Mouse (Mus musculus) adrenal gland, adult 8-10 months (tissue): ENCODE data around the gene Slc25a53. TPM values are rescaled to one million over a fixed set of nuclear protein-coding genes. Genes with fewer than 3 reads are reported as not detected.
"Not testable (repeated sequence)": the region's sequence is repeated elsewhere in the genome, so short reads cannot be mapped to it uniquely, and the experiment has no call there.

Experiments used
- DNase-seq: peaks from one replicate; pipeline ENCODE4 v3.0.0; 2022
- total RNA-seq, 4 experiments: library from RNA; stranded (reverse); gene quantifications; 2 replicates each; pipeline ENCODE4 v1.2.4; 2022

The Slc25a53 gene
- total RNA-seq, result 10 to 100 TPM in 1 of 4 experiments, 1 to 10 TPM in 3; 6.6 to 12.0 (median 9.0) TPM

- peak; percentile 65 for DNase-seq
Observed at GRCm38 (mm10) chrX:137038000-137038483, at the start of gene Slc25a53. TSS of gene Slc25a53 (minus strand) at chrX:137038302.

GRCm38 (mm10) chrX:137063202-137063601, 25.1 kb upstream of the Slc25a53 start:
- DNase-seq, result no peak

- peak; percentile 62 for DNase-seq
Observed at GRCm38 (mm10) chrX:137049425-137050225, 11.5 kb upstream of the Slc25a53 start, which contains the start of gene Fam199x. TSS of gene Fam199x (plus strand) at chrX:137049594.

- no peak for DNase-seq
Observed at GRCm38 (mm10) chrX:137049060-137049424, 10.9 kb upstream of the Slc25a53 start.

- DNase-seq, result no peak
Observed at GRCm38 (mm10) chrX:137038502-137038901, 400 bp upstream of the Slc25a53 start.

- no peak for DNase-seq
Observed at GRCm38 (mm10) chrX:137037470-137037999, 567 bp downstream of the Slc25a53 start.

GRCm38 (mm10) chrX:137034322-137034721, 3.8 kb downstream of the Slc25a53 start:
- DNase-seq, result no peak

GRCm38 (mm10) chrX:137031726-137032125, 6.4 kb downstream of the Slc25a53 start:
- DNase-seq, result no peak

GRCm38 (mm10) chrX:137030916-137031315, 7.2 kb downstream of the Slc25a53 start:
- DNase-seq, result no peak

- DNase-seq, result peak; percentile 11
Observed at GRCm38 (mm10) chrX:137019310-137019709, 18.8 kb downstream of the Slc25a53 start.

- no peak for DNase-seq
Observed at GRCm38 (mm10) chrX:137017668-137018067, 20.4 kb downstream of the Slc25a53 start.

GRCm38 (mm10) chrX:137015099-137015709, 22.9 kb downstream of the Slc25a53 start:
- no peak for DNase-seq

- no peak for DNase-seq
Observed at GRCm38 (mm10) chrX:136996256-136996655, 41.8 kb downstream of the Slc25a53 start.

GRCm38 (mm10) chrX:136993641-136994040, 44.5 kb downstream of the Slc25a53 start:
- DNase-seq, result no peak

GRCm38 (mm10) chrX:136992978-136993547, 45.0 kb downstream of the Slc25a53 start, which contains the start of gene Zcchc18:
TSS of gene Zcchc18 (plus strand) at chrX:136993155.
- DNase-seq, result peak; percentile 36

GRCm38 (mm10) chrX:136992191-136992965, 45.7 kb downstream of the Slc25a53 start:
- DNase-seq, result no peak

- no peak for DNase-seq
Observed at GRCm38 (mm10) chrX:136991274-136991673, 46.8 kb downstream of the Slc25a53 start.

GRCm38 (mm10) chrX:136986039-136986438, 52.1 kb downstream of the Slc25a53 start:
- no peak for DNase-seq

GRCm38 (mm10) chrX:136978616-136979015, 59.5 kb downstream of the Slc25a53 start:
- no peak for DNase-seq

GRCm38 (mm10) chrX:136976424-136977084, 61.5 kb downstream of the Slc25a53 start, which contains the start of the genes Tmsb15l and Tmsb15b1:
TSS of gene Tmsb15l (minus strand) at chrX:136976869.
TSS of gene Tmsb15b1 (minus strand) at chrX:136976874.
- DNase-seq, result peak; percentile 26

GRCm38 (mm10) chrX:136975397-136975796, 62.7 kb downstream of the Slc25a53 start, which contains the start of gene Tmsb15b2:
TSS of gene Tmsb15b2 (minus strand) at chrX:136975497.
- not testable (repeated sequence) for DNase-seq
